Mouse (Mus musculus) gastrocnemius, adult 18-20 months (tissue): ENCODE results near the gene Ndufaf1. TPM values are rescaled to one million over a fixed set of nuclear protein-coding genes. Genes with fewer than 3 reads are reported as not detected.
"Not testable (repeated sequence)": the region's sequence is repeated elsewhere in the genome, so short reads cannot be mapped to it uniquely, and the experiment has no call there.

ENCODE experiments used
- DNase-seq: peaks from one replicate; pipeline ENCODE4 v3.0.0; 2021; ENCODE audit warnings: low spot score
- long read RNA-seq, 2 experiments: library from polyadenylated mRNA; stranded (forward); transcript quantifications; one replicate each; pipeline ENCODE4 v2.0.0; 2021
- total RNA-seq, 2 experiments: library from RNA; stranded (reverse); gene quantifications; 2 replicates each; pipeline ENCODE4 v1.2.3; 2021

The Ndufaf1 gene
- total RNA-seq, result 10 to 100 TPM; 44.9 to 46.8 TPM
- long read RNA-seq, experiment 1, transcript Ndufaf1-203 (5 exons, 1,308 nt), result major isoform, 16 of 37 reads
- long read RNA-seq, experiment 1, transcript Ndufaf1-202 (5 exons, 1,478 nt), result minor isoform, 14 of 37 reads
- long read RNA-seq, experiment 1, partial matches to known transcripts, result 2 of 37 reads
- long read RNA-seq, experiment 1, other reads (novel, unspliced or antisense), result 5 of 37 reads
- long read RNA-seq, experiment 2, transcript Ndufaf1-203 (5 exons, 1,308 nt), result major isoform, 12 of 30 reads
- long read RNA-seq, experiment 2, transcript Ndufaf1-202 (5 exons, 1,478 nt), result minor isoform, 10 of 30 reads
- long read RNA-seq, experiment 2, partial matches to known transcripts, result 4 of 30 reads
- long read RNA-seq, experiment 2, other reads (novel, unspliced or antisense), result 4 of 30 reads

DNA sequence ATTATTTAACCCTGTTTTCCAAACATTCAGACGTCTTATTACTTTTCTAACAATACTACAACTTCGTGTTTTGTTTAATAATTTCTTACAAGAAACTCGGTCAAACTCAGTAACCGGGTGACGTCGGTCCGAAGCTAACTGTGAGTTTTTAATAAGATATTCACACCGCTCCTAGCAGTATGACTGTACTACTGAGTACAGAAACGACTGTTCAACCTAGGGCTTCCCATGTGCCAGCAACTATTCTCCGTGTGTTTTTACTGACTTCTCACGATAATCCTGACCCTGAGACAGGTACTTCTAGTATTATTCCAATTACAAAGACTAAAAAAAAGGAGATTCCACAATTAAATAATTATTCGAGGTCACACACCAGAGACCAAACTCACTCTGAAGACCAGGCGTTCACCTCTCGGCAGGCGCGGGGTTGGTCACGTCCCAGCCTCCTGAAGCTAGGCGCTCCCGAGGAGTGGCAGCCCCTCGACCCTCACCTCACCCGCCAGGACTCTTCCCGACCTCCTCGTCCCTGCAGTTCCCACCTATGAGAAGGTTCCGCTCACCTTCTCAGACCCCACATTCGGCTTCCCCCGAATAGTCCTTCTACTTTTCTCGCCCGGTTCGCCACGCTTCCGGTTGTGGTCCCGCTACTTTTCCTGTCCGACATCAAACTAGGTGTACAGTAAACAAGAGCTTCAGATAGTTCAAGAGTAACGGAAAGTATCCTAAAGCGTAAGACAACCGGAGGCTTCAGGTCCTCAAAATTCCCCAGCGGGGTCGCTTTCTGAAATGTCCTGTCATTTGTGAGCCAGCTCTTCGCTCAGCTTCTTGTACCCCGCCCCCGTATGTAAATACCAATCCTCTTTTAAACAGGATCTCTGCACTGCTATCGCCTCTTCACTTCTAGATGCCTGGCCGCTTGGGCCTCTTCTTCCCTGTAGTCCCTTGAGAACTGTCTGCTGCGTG is at the start of gene Ndufaf1:
TSS of gene Ndufaf1 (minus strand) at position 608 of the 963 bp plus-strand sequence.
- peak; percentile 87 for DNase-seq

GRCm38 (mm10) chr2:119710011-119710410 is 47.4 kb upstream of the Ndufaf1 start:
- no peak for DNase-seq

DNA sequence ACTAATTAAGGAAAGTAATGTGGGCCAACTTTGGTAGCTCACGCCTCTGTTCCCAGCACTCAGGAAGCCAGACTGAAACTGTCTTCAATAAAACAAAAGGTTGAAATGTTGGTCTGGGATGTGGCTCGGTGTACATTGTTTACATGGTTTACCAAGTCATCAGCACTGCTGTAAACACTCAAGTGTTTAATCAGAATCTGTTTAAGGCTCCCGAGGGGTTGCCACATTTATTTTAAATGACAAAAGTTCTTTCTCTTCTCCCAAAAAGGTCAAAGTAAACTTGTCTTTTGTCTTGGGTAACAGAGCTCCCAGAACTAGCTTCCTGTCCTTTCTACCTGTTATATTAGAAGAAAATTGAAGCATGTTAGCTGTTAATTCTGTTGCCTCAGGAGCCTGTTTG is 45.0 kb upstream of the Ndufaf1 start:
- no peak for DNase-seq

DNA sequence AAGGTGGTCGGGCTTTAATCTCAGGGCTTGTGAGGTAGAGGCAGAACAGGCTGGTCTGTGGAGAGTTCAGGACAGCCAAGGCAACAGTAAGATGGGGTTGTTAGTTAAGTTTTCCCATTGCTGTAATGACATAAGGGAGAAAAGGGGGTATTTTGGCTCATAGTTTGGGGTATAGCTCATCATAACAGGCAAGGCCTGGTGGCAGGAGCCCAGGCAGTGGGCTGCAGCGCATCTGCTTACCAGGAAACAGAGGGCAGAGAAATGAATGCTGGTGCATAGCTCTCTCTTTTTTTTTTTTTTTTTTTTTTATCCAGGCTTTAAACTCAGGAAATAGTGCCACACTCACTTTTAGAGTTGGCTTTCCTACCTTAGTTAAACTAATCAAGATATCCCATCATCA is 40.5 kb upstream of the Ndufaf1 start:
- DNase-seq, result no peak

- no peak for DNase-seq
Observed at GRCm38 (mm10) chr2:119699962-119700361, 37.3 kb upstream of the Ndufaf1 start.

- no peak for DNase-seq
Observed at GRCm38 (mm10) chr2:119698472-119698871, 35.8 kb upstream of the Ndufaf1 start.

DNA sequence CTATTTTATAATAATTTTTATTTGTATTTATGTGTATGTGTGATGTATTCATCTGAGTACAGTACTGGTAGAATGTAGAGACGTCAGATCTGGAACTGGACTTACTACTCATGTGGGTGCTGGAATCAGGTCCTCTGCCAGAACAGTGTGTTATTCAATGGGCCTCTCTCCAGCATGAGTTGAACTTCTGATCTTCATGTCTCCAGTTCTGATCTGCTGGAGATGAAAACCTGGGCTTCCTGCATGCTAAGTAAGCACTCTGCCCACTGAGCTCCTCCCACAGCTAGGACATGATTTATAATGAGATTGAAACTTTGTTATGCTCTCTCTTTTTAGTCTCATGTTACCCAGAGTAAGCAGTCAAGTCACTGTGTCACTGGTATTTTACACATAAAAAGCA is 33.5 kb upstream of the Ndufaf1 start:
- DNase-seq, result no peak

DNA sequence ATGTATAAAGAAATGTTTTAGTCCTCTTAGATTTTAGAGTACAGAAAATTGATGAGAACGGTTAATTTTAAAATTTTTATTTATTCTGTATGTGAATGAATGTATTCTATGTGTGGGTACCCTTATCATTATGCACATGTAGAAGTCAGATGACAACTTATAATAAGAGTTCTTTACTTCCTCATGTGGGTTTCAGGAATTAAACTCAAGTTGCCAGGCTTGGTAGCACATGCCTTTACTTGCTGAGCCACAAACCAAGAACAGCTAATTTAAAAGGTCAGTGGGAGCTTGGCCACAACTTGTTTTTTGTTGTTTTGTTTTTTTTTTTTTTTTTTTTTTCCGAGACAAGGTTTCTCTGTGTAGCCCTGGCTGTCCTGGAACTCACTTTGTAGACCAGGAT is 32.2 kb upstream of the Ndufaf1 start:
- DNase-seq, result no peak

DNA sequence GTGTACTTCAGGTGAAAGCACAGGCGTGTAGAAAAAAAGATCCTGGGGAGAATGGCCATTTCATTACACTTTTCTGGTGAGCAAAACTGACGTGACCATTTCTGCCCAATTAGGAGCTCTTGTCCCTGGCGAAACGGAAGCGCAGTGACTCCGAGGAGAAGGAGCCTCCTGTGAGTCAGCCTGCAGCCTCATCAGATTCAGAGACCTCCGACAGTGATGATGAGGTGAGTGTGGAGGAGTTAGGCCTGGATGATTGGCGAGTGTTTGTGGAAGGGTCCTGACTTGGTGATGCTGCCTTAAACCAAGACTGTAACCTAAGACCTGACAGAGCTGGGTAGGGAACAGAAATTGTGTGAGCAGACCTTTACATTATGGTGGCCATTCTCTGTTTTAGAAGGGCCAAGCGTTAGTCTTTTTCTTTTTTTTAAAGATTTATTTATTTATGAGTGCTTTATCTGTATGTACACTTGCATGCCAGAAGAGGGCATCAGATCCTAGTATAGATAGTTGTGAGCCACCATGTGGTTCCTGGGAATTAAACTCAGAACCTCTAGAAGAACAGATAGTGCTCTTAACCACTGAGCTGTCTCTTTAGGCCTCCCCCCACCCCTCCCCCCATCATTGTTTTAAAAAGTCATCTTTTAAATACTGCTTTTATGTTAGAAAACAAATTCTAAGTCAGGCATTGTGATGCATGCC is 29.5 kb upstream of the Ndufaf1 start:
- no peak for DNase-seq

DNA sequence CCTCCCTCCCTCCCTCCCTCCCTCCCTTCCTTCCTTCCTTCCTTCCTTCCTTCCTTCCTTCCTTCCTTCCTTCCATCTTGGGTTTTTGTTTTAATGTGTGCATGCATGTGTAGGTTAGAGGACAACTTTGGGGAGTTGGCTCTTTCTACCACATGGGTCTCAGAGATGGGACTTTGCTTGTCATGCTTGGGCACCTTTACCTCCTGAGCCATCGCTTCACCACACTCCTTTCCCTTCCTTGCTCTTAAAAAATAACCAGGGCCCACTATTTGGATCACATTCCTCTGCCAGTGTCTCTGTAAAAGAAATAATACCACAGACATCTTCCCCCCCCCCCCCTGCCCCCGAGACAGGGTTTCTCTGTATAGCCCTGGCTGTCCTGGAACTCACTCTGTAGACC is 21.1 kb upstream of the Ndufaf1 start:
- no peak for DNase-seq

DNA sequence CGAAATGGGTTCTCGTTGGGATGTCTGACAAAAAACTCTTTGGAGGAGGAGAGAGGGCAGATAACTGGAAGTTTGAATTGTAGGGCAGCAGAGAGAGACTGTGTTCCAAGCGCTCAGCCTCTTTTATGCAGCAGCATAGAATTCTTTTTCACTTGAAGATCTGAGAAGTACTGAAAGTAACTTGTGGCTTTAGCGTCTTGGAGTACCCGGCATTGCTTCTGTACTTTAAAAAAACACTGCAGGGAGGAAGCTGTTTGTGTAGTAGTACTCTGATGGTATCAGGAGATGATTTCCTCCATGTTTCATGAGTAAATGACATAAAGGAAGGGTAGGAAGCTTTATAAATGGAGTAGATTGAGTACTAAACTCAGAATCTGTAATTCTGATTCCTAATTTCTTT is 13.2 kb upstream of the Ndufaf1 start:
- no peak for DNase-seq

- DNase-seq, result no peak
Observed at GRCm38 (mm10) chr2:119675215-119675784, 12.7 kb upstream of the Ndufaf1 start.

- peak; percentile 93 for DNase-seq
Observed at GRCm38 (mm10) chr2:119674525-119675214, 12.0 kb upstream of the Ndufaf1 start, which contains the start of gene Rtf1. Gene Rtf1, plus strand, starts transcription at chr2:119675068.

DNA sequence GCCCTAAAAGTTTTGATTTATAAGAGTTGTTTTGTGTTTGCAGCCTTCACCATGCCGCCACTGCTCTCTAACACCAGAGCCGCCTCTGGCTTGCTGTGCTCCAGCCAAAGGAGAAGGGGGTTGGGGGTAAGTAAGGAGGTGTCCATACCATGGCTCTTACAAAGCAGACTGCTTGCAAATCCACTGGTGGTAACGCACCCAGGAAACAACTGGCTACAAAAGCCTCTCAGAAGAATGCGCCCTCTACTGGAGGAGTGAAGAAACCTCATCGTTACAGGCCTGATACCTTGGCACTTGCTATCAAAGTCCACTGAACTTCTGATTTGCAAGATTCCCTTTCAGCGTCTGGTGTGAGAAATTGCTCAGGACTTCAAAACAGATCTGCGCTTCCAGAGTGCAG is 6.4 kb upstream of the Ndufaf1 start:
- DNase-seq, result peak; percentile 12

- DNase-seq, result not testable (repeated sequence)
Observed at GRCm38 (mm10) chr2:119665744-119666143, 3.1 kb upstream of the Ndufaf1 start.

- DNase-seq, result no peak
Observed at GRCm38 (mm10) chr2:119644254-119644653, 18.4 kb downstream of the Ndufaf1 start.

DNA sequence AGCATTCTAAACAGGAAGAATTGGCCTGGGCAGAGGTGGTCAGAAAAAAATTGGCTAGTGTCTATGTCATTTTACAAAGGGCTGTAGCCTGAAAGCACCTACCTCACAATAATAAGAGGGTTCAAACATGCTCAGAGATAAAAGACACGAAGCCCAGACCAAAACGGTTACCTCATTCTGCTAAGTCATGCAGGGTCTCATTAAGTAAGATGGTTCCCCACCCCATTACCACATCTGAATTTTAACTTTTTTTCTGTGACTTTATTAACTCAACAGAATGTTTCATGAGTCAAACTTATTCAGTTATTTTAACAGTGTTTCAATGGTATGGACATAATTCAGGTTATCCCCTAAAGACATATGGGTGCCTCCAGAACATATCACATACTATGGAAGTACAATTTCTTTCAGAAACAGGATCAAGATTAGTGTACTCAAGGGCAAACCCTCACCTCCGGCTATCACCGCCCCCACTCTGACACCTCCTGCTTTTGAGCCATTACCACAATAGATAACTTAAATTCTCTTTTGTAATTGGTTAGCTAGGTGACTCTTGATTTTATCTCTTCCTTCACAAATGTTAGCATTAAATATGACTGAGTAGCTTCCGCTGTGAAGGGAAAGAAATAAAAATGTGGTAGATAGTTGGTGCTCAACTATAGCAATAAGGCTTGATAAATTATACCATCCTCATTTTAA is 21.3 kb downstream of the Ndufaf1 start:
- no peak for DNase-seq

DNA sequence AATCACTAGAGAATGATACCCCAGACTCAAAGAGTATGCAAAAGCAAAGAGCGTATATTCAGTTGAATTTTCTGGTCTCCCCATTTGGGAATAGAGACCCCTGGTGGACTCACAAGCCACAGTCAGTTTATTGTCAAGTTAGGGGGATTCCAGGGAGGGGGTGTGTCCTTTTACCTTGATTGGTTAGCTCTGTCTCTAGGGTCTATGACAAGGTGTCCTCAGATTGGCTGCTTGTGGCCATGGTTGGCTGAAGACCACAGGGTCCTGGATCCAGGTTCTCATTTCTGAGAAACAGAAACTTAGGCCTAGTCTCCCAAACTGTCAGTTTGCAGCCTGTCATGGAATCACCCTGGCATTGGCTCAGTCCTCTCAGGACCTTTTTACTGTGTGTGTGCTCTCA is 25.8 kb downstream of the Ndufaf1 start:
- no peak for DNase-seq

DNA sequence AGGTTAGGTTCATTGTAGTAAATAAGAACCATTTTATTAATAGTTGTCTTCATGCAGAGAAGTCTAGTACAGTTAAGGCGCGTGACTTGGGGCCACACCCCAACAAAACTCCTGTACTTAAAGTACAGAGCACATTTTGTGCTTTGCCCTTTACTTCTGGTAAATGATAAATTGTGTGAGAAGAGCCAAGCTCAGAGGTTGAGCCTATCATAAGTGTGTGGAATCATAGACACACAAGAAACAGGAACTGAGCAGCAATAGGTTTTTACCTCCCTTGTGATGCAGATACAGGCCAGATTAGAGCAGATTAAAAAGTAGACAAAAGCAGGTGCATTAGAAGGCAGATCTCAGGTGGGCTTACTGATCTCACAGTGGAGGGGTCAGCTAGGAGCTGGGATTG is 41.3 kb downstream of the Ndufaf1 start:
- DNase-seq, result no peak

DNA sequence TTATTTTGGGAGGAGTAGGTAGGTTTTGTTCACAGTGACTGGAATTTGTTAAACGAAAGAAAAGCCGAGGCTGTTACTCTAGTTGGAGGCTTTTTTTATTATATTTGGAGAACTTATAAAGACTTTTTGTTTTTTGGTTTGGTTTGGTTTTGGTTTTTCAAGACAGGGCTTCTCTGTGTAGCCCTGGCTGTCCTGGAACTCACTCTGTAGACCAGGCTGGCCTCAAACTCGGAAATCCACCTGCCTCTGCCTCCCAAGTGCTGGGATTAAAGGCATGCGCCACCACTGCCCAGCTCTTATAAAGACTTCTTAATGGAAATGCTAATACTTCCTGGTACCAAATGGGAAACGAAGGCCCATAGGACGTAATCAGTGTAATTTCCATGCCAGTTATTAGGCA is 43.6 kb downstream of the Ndufaf1 start:
- not testable (repeated sequence) for DNase-seq
